Mouse (Mus musculus): ENCODE measurements at regions not wholly inside any gene's neighbourhood (a gene's known extent, or its start where the extent isn't known, plus 50 kb on each side); places are given as distances from the start of the nearest gene placed in this dataset.

DNA sequence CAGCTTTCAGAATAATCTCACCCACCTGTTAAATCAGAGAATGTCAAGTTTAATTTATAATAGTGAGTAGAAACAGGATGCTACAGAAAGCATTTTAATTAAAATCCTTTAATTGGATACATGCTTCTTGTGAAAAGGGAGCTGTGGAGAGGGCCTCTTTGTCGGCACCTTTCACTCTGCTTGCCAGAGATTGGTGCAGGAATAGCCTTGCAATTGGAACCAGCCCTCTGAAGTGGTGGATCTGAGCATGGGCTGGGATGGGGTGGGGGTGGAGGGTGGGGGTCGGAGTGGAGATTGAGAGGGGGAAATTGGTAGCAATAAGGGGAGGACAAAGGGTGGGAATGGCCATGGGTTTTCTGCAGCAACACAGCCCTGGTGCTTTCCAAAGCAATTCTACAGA lies 207.2 kb downstream of the Tbx15 start:
- ATAC-seq (ENCODE audit: poor library complexity, severe bottlenecking) = no peak

DNA sequence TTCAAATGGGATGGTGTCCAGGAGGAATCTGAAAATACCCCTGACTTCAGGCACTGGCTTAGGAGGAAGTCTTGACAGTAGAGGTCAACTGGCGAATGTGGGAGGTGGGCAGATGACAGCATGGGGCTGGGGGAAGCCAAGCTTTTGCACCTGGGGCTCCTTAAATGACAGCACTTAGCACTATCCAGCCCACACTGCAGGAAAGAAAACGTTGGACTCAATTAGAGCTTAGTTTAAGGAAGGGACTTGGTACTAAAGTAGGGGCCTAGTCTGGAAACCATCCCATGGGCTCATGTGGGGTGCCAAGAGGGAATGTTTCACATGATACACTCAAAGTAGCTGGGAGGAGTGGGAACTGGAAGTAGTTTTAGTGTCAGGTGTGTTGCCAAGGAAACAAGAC lies 207.6 kb downstream of the Tbx15 start:
- no peak for ATAC-seq (ENCODE audit: poor library complexity, severe bottlenecking)

DNA sequence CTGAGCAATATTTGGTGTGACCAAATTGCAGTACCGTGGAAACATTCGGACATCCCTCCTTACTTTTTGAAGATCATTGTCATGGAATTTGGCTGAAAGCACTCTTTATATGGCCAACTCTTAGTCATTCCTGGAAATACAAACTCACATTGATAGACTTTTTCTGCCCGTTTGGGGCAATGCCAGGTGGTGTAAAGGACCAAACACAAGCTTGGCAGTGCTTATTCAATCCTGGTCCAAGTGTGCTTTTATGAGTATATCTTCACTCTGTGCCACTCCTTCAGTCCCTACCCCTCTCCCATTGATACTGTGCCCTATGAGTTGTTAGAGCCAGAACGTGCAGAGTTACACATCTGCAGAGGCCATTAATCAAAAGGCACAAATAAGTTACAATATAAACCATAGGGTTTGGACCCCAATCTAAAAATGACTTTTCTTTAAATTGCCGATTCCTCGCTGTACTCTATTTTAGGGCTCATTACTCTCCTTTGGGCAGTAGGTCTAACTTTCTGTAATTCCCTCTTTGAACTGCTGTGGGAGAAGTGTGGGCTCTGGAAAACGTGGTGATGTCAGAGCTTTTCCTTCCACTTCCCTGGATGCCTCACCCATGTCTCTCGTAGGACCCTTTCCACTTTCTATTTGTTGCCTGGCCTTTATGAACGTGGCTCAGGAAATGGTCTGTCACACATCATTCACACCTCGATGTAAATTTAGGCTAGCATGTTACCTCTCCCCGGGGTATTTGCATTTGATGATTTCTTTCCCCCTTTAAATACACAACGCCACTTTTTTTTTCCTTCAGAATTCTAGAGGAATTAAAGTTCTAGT lies 219.1 kb downstream of the Tbx15 start:
- ATAC-seq (ENCODE audit: poor library complexity, severe bottlenecking) = no peak

DNA sequence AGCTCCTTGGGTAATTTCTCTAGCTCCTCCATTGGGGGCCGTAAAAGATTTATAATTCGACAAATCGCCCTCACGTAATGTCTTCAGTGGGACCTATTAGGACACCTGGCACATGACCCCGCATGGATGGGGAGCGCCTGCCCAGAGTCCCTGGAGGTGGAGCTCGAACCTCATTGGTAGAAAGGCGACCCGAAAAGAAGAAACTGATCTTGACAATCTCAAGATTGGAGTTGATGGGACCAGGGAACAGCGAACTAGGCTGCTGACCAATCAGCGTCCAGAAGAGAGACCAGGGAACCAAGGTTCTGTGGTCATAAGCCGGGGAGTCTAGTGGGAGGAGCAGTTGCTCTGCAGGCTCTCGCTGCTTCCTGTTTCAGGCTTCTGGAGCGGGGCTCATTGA lies 259.8 kb downstream of the Tbx15 start:
- peak; percentile 68 for ATAC-seq (ENCODE audit: poor library complexity, severe bottlenecking)

DNA sequence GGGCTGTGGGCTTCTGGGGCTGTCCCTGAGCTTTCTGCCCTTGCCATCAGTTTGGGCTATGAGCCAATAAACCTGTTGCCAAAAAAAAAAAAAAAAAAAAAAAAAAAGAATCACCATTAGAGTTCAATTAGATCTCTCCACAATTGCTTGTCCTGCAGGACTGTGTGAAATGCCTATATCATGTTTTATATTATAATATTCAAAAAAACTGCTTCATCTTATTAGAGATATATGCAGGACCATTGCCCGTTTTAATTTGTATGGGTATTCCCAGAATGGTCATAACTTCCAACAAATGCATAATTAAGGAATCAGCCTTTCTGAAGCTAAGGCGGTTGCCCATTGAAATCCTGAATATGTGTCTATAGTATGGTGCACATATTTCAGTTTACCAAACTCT lies 264.6 kb downstream of the Tbx15 start:
- ATAC-seq (ENCODE audit: poor library complexity, severe bottlenecking) = no peak

DNA sequence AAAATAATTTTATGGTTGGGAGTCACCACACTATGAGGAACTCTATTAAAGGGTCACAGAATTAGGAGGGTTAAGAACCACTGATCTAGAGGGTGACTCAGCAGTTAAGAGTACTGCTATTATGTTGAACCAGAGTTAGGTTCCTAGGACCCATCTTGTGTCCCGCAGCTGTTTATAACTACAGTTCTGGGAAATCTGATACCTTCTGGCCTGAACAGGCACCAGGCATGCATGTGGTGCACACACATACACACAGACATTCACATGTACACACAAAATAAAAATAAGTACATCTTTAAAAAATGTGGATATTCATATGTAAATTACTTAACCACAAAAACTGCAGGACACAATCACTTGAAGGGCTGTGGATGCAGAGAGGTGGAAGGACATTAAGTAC lies 272.1 kb downstream of the Tbx15 start:
- no peak for ATAC-seq (ENCODE audit: poor library complexity, severe bottlenecking)

DNA sequence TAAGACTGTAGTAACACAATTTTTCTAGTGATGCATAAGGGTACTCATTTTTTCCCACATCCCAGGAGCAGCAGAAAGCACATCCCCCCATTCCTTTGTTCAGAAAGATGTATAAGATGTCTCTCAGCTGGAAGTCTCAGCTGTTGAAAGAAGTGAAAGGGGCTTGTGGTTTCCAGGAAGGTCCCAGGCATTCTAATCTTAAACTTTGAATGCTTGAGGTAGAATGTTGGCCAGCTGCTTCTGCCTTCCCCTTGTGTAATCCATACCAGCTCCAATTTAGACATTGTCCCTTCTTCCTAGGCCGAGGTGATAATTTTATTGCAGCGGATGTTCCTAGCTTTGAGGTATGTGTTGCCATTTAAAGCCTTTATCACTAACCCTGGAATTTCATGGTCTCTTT lies 272.8 kb downstream of the Tbx15 start:
- no peak for ATAC-seq (ENCODE audit: poor library complexity, severe bottlenecking)

DNA sequence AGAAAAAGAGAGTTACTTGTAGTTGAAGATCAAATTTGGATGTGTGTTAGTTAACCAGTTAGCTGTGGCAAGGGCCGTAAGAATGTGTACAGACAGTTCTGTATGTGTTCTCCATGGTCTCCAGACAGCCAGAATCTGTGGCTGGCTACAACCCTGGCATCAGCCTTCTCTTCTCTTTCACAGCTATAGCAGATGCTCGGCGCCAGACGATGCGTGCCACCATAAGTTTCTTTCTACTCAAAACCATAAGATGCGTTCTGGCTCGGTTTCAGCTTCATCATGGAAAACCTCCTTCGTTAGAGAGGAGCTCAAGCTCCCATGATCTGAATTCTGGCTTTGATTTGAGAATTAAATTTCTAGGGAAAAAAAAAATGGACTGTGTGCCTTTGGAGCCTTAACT lies 275.6 kb downstream of the Tbx15 start:
- no peak for ATAC-seq (ENCODE audit: poor library complexity, severe bottlenecking)

DNA sequence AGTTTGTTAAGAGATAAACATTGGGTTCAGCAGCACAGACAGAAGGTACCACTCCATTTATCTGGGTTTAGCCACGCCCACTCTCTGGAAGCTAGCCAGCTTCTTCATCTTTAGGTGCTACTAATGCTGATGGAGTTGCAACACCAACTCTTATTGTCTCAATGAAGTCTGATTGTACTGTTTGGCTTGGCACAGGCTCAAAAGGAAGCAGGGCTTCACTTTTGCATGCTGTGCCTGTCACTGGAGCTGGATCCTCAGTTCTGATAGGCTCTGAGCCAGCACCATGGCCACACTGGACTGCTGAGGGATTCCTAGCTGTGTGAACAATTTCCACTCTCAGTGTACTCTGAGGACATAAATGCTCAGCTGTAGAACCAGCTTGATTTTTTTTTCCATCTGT lies 320.7 kb downstream of the Tbx15 start:
- no peak for ATAC-seq (ENCODE audit: poor library complexity, severe bottlenecking)

DNA sequence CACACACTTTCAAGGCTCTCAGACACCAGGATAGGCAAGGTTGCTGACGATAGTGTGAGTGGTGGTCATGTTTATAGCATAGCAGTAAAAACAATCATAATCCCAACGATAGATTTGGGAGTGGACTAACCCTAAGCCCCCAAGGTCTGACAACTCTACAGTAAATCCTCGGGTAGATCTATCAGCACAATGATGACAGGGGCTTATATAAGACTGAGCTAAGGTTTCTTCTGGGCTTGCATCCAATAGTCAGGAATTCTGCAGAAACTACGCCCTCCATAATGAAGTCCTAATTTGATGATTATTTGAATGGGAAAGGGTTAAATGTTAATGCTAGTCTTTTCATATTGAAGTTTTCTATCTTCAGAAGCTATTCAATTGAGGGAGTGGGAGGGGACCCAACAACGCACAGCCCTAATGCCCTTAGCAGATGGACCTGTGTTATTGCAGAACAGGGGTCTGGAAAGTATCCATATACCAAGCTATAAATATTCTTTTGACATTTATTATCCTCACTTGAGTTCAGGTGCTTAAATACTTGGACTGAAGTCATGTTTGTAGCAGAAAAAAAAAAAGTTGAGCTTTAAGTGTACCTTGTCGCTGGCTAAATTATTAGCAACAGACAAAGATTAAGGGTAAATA lies 311.8 kb upstream of the Spag17 start:
- no peak for ATAC-seq (ENCODE audit: poor library complexity, severe bottlenecking)

DNA sequence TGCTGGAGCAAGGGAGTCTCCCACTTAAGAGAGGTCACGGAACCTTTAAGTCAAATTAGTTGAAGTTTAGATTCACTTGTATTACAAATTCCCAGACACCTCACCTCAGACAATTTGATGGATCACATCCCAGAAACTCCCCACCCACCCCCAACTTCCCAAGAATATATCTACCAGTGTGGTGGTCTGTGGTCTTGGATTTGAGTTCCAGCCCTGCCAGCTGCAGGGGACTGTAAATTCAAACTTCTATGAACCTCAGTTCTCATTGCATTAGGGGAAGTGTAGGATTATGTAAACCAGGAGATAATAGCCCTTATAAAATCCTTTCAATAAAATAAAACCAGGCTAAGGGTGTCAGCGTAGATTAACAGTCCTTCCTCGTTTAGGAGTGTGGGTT lies 311.2 kb upstream of the Spag17 start:
- no peak for ATAC-seq (ENCODE audit: poor library complexity, severe bottlenecking)

DNA sequence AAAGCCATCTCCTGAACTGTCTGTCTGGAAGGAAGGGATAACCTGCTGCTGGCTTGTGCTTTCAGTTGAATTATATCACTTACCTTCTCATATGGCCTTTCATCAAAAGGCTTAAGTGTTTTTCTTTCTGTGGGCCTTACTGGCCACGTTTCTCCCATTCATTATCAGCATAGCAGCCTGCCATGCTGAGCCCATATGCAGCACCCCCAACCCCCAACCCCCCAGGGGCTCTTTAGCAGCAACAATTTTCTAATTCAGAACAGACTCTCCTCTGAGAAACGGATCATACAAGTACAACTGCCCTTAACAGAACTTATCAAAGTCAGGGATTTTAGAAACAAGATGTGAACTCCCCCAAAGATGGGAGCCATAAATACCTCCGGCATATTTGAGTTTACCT lies 282.5 kb upstream of the Spag17 start:
- no peak for ATAC-seq (ENCODE audit: poor library complexity, severe bottlenecking)

DNA sequence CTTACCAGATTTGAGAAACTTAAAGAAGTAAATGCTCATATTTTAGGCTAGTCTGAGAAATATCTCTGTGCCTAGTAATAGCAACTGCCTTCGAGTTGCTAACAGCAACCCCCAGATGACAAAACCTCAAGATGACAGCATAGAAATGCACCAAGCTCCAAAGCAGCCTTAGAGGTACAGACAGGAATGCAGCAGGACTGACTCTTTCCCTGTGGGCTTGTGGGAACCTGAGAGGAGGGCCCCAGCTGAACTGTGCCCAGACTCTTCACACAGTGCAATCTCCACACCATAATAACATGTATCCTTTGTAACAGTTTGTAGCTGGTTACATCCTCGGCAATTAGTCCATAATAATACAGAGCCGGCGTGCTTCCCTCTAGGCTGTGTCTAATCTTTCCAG lies 252.9 kb upstream of the Spag17 start:
- ATAC-seq (ENCODE audit: poor library complexity, severe bottlenecking) = no peak

DNA sequence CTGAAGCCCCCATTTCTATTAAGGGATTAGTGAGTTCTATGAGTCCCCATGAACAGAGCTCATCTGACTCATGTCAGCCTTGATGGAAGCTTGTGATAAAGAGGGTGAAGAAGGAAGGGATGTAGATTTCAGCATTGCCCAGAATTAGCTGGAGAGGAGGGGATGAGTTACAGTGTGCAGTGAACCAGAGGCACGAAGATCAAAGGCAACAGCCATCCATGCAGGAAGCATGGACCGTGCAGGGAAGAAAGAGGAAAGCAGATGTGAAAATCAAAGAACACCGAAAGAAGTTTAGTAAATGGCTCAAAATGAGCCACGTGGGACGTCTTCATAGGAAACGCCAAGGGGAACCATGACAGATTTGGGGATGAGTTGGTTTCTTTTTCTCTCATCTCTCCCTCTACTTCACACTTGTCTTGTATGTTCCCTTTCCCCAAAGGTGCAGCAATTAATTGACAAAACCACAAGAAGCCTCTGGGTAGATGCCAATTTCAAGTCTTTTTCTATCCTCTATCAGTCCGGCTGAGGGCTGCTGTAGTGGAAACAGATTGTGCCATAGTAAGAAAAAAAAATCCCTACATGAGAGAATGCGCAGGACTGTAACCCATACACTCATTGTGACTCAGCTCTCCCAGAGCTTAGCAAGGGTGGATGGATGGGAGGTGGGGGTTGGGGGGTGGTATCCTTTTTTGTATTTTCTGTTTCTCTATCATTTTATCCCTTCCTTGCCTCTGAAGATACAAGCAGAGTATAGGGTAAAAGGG lies 243.7 kb upstream of the Spag17 start:
- no peak for ATAC-seq (ENCODE audit: poor library complexity, severe bottlenecking)

DNA sequence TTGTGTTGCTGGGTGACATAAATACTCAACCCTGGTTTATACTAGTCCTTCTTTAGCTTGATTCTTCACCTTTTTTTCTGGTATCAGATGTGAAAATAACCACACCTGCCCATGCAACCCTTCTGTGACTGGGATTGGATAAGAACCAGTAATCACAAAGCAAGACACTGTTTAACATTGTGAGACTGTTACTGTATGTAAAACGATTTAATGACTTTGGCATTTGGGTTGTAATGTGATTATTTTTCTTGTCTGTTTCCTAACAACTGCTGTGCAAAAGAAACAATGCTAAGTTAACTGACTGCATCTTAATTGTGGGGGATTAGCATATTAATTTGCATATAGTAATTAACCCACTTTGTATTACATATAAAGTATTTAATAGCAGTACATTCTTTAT lies 240.3 kb upstream of the Spag17 start:
- no peak for ATAC-seq (ENCODE audit: poor library complexity, severe bottlenecking)

DNA sequence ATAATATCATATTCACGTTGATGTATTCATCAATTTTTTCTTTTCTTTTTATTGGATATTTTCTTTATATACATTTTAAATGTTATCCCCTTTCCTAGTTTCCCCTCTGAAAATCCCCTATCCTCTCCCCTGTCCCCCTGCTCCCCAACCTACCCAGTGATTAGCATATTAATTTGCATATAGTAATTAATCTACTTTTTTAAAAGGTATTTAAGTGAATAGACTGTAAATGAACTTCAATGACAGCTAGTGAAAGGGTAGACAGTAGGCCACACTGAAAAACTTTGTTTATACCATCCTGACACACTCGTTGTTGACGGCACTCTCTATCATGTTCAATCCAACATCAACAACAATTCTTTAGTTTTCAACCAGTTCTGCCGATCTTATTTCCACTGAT lies 239.9 kb upstream of the Spag17 start:
- no peak for ATAC-seq (ENCODE audit: poor library complexity, severe bottlenecking)

DNA sequence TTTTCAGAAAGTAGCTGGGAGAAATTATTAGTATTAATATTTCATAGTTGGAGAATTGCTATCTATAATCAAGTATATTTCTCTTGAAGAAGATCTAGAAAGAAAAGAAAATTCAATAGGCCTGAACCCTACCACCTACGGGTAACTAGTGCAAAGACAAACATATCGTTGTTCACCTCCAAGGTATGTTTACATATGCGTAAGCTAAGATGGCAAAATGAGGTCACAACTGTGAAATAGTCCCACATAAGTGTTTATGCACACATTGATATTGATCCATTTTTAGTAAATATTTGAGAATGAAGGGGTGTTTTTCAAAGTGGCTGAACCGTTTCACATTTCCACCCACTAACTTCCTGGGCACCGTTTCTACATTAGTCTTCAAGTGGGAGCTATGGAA lies 227.6 kb upstream of the Spag17 start:
- ATAC-seq (ENCODE audit: poor library complexity, severe bottlenecking) = no peak

DNA sequence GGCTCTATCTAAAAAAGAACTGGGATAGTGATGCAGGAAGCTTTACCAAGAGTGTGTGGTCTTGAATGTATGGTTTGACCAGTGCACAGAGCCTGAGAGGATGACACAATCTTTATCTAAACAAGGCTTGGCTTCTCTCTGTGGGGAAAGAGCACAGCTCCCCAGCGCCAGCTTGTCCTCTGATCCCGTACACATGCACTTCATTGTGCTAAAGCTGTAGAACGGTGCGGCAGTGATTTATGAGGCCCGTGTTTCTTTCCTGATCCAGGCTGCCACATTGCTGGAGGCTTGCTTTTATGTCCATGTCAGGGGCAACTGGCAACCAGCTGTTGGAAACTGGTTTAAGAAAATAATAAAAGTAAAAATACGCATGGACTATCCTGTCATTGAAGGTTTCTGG lies 221.4 kb upstream of the Spag17 start:
- ATAC-seq (ENCODE audit: poor library complexity, severe bottlenecking) = no peak

DNA sequence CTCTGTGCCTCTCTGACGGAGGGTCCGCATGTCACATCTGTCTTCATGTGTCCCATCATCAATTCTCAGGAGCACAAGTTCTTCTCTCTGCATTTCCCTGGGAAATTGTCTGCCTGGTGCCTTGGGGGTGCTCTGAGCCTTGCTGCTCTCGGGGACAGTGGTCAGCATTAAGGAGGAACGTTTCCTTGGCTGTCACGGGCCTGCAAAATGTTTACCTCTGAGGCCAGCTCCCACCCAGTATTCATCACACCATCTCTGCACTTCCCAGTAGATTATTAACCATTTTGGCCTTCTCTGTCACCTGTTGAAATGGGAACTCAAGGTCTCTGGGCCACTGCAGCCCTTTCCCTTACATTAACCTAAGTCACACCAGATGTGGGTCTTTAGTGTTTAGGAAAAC lies 219.8 kb upstream of the Spag17 start:
- no peak for ATAC-seq (ENCODE audit: poor library complexity, severe bottlenecking)

DNA sequence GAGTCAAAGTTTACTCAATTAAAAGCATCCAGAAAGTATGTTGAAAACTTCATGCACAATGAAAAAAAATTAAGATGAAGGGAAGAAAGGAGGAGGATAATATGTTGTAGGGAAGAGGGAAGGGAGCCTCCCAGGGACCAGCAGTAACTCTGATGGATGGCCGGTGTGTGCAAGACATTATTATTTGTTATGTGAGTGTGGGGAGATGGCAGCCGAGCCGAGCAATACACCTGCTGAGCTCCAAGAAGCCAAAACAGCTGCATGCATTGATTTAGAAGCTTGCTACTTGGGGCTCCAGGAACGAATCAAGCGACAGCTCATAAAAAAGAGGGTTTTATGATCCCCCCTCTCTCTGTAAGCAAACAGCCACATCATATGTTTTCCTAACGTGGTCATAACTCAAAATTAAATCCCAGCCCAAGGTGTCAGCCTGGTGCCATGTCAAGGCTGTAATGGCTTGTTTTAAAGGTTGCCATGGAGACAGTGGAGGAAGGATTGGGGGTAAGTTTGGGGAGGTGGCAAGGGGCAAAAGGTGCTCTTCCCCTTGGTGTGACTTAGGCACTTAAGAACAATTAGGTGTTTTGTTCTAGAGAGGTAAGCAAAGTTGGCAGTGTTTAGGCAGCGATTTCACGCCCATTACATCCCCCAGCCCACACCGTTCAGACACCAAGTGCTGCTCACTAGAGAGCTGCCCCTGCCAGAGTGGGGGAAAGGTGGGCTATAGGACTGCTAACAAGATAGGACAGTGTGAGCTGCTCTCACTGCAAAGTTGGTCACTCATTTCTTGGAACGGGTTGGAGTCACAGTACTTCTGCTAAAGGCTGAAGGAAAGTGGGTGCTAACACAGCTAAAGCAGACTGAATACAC lies 219.1 kb upstream of the Spag17 start:
- ATAC-seq (ENCODE audit: poor library complexity, severe bottlenecking) = no peak

DNA sequence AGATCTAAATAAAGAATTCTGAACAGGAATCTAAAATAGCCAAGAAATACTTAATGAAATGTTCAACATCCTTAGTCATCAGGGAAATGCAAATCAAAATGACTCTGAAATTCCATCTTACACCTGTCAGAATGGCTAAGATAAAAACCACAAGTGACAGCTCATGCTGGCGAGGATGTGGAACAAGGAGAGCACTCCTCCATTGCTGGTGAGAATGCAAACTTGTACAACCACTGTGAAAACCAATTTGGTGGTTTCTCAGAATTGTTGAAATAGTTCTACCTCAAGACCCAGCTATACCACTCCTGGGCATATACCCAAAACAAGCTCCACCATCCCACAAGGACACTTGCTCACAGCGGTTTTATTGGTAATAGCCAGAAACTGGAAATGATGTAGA lies 211.1 kb upstream of the Spag17 start:
- ATAC-seq (ENCODE audit: poor library complexity, severe bottlenecking) = no peak
